Mouse (Mus musculus): ENCODE results near the gene Rnf11.

DNA sequence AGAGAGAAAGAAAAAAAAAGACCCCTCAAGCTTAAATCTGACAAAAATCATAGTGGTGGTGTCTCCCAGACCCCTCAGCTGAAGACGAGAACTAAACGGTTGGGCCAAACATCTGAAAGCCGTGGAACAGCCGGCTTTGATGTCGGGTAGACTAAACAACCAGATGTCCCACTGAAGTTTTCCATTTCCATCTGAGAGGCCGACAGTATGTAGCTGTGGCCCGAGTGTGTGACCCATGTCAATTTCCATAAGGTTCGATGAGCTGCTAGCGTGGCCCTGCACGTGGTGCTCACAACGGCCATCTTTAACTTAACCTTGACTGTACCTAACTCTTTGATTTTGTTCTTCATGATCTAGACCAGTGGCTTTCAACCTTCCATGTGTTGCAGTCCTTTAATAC, 13.9 kb upstream of the Rnf11 start:
- no peak for TF ChIP-seq MAFK (IDR thresholded peaks at IDR 0.05; ENCODE audit: insufficient read depth, low read depth, low read length)
- no peak for TF ChIP-seq ZC3H11A (IDR thresholded peaks at IDR 0.05; ENCODE audit: borderline replicate concordance, low read depth, low read length)
